ENCODE assay signal across 8 mouse cellular contexts in the genomic region with DNA sequence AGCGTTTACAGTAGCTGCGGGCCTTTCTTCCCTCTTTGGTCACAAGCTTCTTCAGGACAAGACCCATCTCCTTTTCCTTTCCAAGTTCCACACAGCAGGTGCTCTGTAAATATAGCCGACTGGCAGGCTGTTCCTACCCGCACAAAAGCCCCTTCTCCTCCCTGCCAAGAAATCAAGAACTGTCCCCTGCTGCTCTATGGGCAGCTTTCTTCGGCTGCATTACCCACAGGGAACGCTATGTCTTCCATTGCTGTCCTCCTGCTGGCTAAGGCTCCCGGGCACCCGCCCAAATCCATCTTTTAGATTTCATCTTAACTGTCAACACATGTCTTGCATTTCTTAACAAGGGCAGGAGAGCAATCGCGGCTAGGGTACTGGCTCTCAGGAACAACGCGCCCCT. TPM values are rescaled to one million over a fixed set of nuclear protein-coding genes. Genes with fewer than 3 reads are reported as not detected.
DNase-seq lines count a peak whose midpoint lies in the region; ATAC-seq lines count a peak whose summit lies in the region.

No protein-coding gene starts in this region.

- H3K36me3 ChIP-seq in forebrain, embryonic 13.5 days (ENCODE audit: poor library complexity, severe bottlenecking), result no peaks in the 10 kb centered on the region
- no peaks in the 10 kb centered on the region for H3K36me3 ChIP-seq in forebrain, embryonic 12.5 days (replicated peaks)

- H3K27ac ChIP-seq in forebrain, embryonic 13.5 days, result no peak overlapping the region
- H3K27ac ChIP-seq in forebrain, embryonic 12.5 days, result no peak overlapping the region

- 63% methylated on average over 12 of the region's 12 CpGs for WGBS in forebrain, embryonic 13.5 days
- WGBS in forebrain, embryonic 12.5 days, result 72% methylated on average over 12 of the region's 12 CpGs

- no peaks in the 10 kb centered on the region for H3K27me3 ChIP-seq in forebrain, embryonic 13.5 days
- no peaks in the 10 kb centered on the region for H3K27me3 ChIP-seq in forebrain, embryonic 12.5 days

- 0 out of 2 replicates have a peak, but pooled peaks have one; percentile 24 for ATAC-seq in forebrain, embryonic 13.5 days
- ATAC-seq in forebrain, embryonic 12.5 days (ENCODE audit: low FRiP score), result no peak

- no peak overlapping the region for H3K9ac ChIP-seq in forebrain, embryonic 13.5 days
- H3K9ac ChIP-seq in forebrain, embryonic 12.5 days, result no peak overlapping the region

- DNase-seq in retina, postnatal 1 day, result peak; percentile 3
- DNase-seq in retina, embryonic 14.5 days (ENCODE audit: low spot score), result no peak
- peak; percentile 18 for DNase-seq in heart, postnatal 36 days
- DNase-seq in testis, postnatal 14 days (ENCODE audit: low spot score), result peak; percentile 50
- no peak for DNase-seq in thymus, postnatal 25 days
- no peak for DNase-seq in urinary bladder, postnatal 10 days (ENCODE audit: low spot score)

- H3K4me2 ChIP-seq in forebrain, embryonic 13.5 days, result no peak overlapping the region
- no peak overlapping the region for H3K4me2 ChIP-seq in forebrain, embryonic 12.5 days

- H3K4me3 ChIP-seq in forebrain, embryonic 13.5 days, result no peak overlapping the region
- H3K4me3 ChIP-seq in forebrain, embryonic 12.5 days (replicated peaks), result no peak overlapping the region

- H3K9me3 ChIP-seq in forebrain, embryonic 13.5 days (replicated peaks), result no peaks in the 10 kb centered on the region
- no peaks in the 10 kb centered on the region for H3K9me3 ChIP-seq in forebrain, embryonic 12.5 days

- 0 out of 2 replicates have a peak, but pooled peaks cover 3% of the 10 kb centered on the region for H3K4me1 ChIP-seq in forebrain, embryonic 13.5 days
- H3K4me1 ChIP-seq in forebrain, embryonic 12.5 days, result no peaks in the 10 kb centered on the region

- intact Hi-C loops in heart, postnatal 36 days (cut with DNase I), result no loop called here

RNA-seq across cellular contexts. Expression of gene Mybpc1, which starts 13.9 kb away (rescaled TPM):
- polyA plus RNA-seq in forebrain, embryonic 13.5 days (2015; fragmentation: Nextera tagmentation; extraction: Ambion mirVana), result 0.22 and 0.76 TPM in 2 replicates
- polyA plus RNA-seq in forebrain, embryonic 12.5 days (2016; fragmentation: Nextera tagmentation; extraction: Ambion mirVana), result 0.78 and 0.81 TPM in 2 replicates
- under 1 TPM; 0.39 to 0.49 TPM for total RNA-seq in heart, postnatal 36 days (2021)

Comparison
In these comparisons a context has a peak if more than half of its experiments do, and no peak if none do; other contexts are left out.
1. DNase-seq: peak in retina, postnatal 1 day (single experiment), heart, postnatal 36 days (2 of 2) and testis, postnatal 14 days (single experiment); none in retina, embryonic 14.5 days (single experiment), thymus, postnatal 25 days (single experiment) and urinary bladder, postnatal 10 days (single experiment).